Mouse (Mus musculus) forebrain, embryonic 14.5 days (tissue): ENCODE results near the gene Slamf1. TPM values are rescaled to one million over a fixed set of nuclear protein-coding genes. Genes with fewer than 3 reads are reported as not detected.
A peak's percentile ranks its signal among the peaks of the same experiment; 100 is the strongest.

Experiments
- ATAC-seq: fragments of 200-750 bp; cut with Nextera tagmentation; 2 replicates; pipeline ENCODE4 v1.8.0; 2017; ENCODE audit warnings: mild to moderate bottlenecking, moderate library complexity
- DNase-seq: peaks from one replicate; pipeline ENCODE4 v3.0.0-alpha.2; 2015; ENCODE audit warnings: low spot score
- H3K27ac ChIP-seq: fragments of 300-500 bp; sonication (generic); 2 replicates; pipeline ENCODE4 v1.5.1; 2014; ENCODE audit warnings: low read depth, mild to moderate bottlenecking, control low read depth, low read length, moderate library complexity
- H3K27me3 ChIP-seq: fragments of 300-500 bp; sonication (generic); replicated peaks from 2 replicates; pipeline ENCODE4 v1.6.1; 2014; ENCODE audit warnings: low read length, control low read depth, mixed read lengths; ENCODE audit not compliant: control insufficient read depth, insufficient read depth
- H3K36me3 ChIP-seq: fragments of 300-500 bp; sonication (generic); 2 replicates; pipeline ENCODE4 v1.6.1; 2014; ENCODE audit warnings: low read length, control low read depth; ENCODE audit not compliant: control insufficient read depth, insufficient read depth
- H3K4me1 ChIP-seq: fragments of 300-500 bp; sonication (generic); 2 replicates; pipeline ENCODE4 v1.6.1; 2014; ENCODE audit warnings: antibody characterized with exemption, low read length, control low read depth; ENCODE audit not compliant: control insufficient read depth, insufficient read depth
- H3K4me2 ChIP-seq: fragments of 300-500 bp; sonication (generic); 2 replicates; pipeline ENCODE4 v1.6.1; 2014; ENCODE audit warnings: mild to moderate bottlenecking, control low read depth, low read length
- H3K4me3 ChIP-seq: fragments of 300-500 bp; sonication (generic); 2 replicates; pipeline ENCODE4 v1.5.1; 2014; ENCODE audit warnings: low read depth, low read length, control low read depth
- H3K9ac ChIP-seq: fragments of 300-500 bp; sonication (generic); 2 replicates; pipeline ENCODE4 v1.6.1; 2014; ENCODE audit warnings: mild to moderate bottlenecking, low read length, control low read depth, moderate library complexity
- H3K9me3 ChIP-seq: fragments of 300-500 bp; sonication (generic); replicated peaks from 2 replicates; pipeline ENCODE4 v1.6.1; 2016; ENCODE audit warnings: low read length, control low read depth, mixed read lengths; ENCODE audit not compliant: control insufficient read depth
- WGBS: fragments of 180-500 bp; shearing (Covaris S2); extraction: QIAGEN DNeasy Blood & Tissue Kit; methylation state at CpG from one replicate; pipeline ENCODE4 v1.1.7; 2014; 5-methylcytosine and 5-hydroxymethylcytosine counted together
- polyA plus RNA-seq: library from polyadenylated mRNA; unstranded; fragments of >200 nt; fragmentation: Nextera tagmentation; extraction: Ambion mirVana; gene quantifications from 2 replicates; pipeline ENCODE4 v1.2.1, GENCODE M21; 2014

Gene Slamf1
- polyA plus RNA-seq, 1 experiment from 2014 or later: 0.22 TPM

- 85% methylated on average over 5 of the region's 5 CpGs for WGBS
- ATAC-seq: no peak
Measured at GRCm38 (mm10) chr1:171774266-171774665, 7.3 kb downstream of the Slamf1 start.

DNA sequence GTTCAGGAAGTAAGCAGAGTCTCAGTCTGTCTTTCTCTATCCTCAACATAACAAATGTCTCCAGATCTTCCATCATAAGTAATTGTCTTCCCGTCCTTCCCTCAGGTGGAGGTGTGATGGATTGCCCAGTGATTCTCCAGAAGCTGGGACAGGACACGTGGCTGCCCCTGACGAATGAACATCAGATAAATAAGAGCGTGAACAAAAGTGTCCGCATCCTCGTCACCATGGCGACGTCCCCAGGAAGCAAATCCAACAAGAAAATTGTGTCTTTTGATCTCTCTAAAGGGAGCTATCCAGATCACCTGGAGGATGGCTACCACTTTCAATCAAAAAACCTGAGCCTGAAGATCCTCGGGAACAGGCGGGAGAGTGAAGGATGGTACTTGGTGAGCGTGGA, 7.8 kb downstream of the Slamf1 start:
- no peak overlapping the region for H3K9ac ChIP-seq
- H3K4me1 ChIP-seq: no peaks in the 10 kb centered on the region
- H3K27me3 ChIP-seq: no peaks in the 10 kb centered on the region
- H3K27ac ChIP-seq: no peak overlapping the region
- H3K4me2 ChIP-seq: no peak overlapping the region
- ATAC-seq (0 out of 2 replicates have a peak, but pooled peaks have one; percentile 10), DNase-seq (peak; percentile 24)
- 59% methylated on average over 11 of the region's 11 CpGs for WGBS
- no peaks in the 10 kb centered on the region for H3K9me3 ChIP-seq
- H3K4me3 ChIP-seq: no peak overlapping the region
- no peaks in the 10 kb centered on the region for H3K36me3 ChIP-seq

More at GRCm38 (mm10) chr1:171774266-171774665, 7.3 kb downstream of the Slamf1 start:
- no peaks in the 10 kb centered on the region for H3K4me1 ChIP-seq
- H3K9ac ChIP-seq: no peak overlapping the region
- H3K4me2 ChIP-seq: no peak overlapping the region
- H3K9me3 ChIP-seq: no peaks in the 10 kb centered on the region
- DNase-seq: no peak
- H3K27me3 ChIP-seq: no peaks in the 10 kb centered on the region
- no peak overlapping the region for H3K27ac ChIP-seq
- no peaks in the 10 kb centered on the region for H3K36me3 ChIP-seq
- H3K4me3 ChIP-seq: no peak overlapping the region

GRCm38 (mm10) chr1:171775781-171776180, 8.9 kb downstream of the Slamf1 start:
- H3K4me1 ChIP-seq: no peaks in the 10 kb centered on the region

DNA sequence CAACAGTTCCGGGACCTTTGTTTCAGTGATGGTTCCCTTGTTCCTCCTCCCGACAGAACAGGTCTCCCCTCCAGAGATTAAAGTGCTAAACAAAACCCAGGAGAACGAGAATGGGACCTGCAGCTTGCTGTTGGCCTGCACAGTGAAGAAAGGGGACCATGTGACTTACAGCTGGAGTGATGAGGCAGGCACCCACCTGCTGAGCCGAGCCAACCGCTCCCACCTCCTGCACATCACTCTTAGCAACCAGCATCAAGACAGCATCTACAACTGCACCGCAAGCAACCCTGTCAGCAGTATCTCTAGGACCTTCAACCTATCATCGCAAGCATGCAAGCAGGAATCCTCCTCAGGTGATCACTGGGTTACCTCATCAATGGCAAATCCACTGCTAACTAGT, 10.1 kb downstream of the Slamf1 start:
- Histone ChIP-seq H3K27me3 (no peaks in the 10 kb centered on the region), H3K4me1 (no peaks in the 10 kb centered on the region), H3K9me3 (no peaks in the 10 kb centered on the region), H3K27ac (no peak overlapping the region), H3K4me2 (no peak overlapping the region), H3K36me3 (no peaks in the 10 kb centered on the region), H3K4me3 (no peak overlapping the region), H3K9ac (no peak overlapping the region)
- no peak for ATAC-seq
- no peak for DNase-seq
- 72% methylated on average over 7 of the region's 7 CpGs for WGBS

More at GRCm38 (mm10) chr1:171775781-171776180, 8.9 kb downstream of the Slamf1 start:
- no peak for DNase-seq
- Histone ChIP-seq H3K36me3 (no peaks in the 10 kb centered on the region), H3K9me3 (no peaks in the 10 kb centered on the region), H3K4me2 (no peak overlapping the region), H3K4me3 (no peak overlapping the region), H3K9ac (no peak overlapping the region), H3K27me3 (no peaks in the 10 kb centered on the region), H3K27ac (no peak overlapping the region)
- WGBS: 87% methylated on average over 4 of the region's 4 CpGs
- ATAC-seq: no peak

- no peaks in the 10 kb centered on the region for H3K9me3 ChIP-seq
- no peaks in the 10 kb centered on the region for H3K36me3 ChIP-seq
- H3K4me1 ChIP-seq: no peaks in the 10 kb centered on the region
- DNase-seq: no peak
- ATAC-seq: no peak
- H3K4me3 ChIP-seq: no peak overlapping the region
- no peak overlapping the region for H3K4me2 ChIP-seq
- no peak overlapping the region for H3K27ac ChIP-seq
- no peaks in the 10 kb centered on the region for H3K27me3 ChIP-seq
- WGBS: 85% methylated on average over 5 of the region's 5 CpGs
- no peak overlapping the region for H3K9ac ChIP-seq
Measured at GRCm38 (mm10) chr1:171782287-171782915, 15.5 kb downstream of the Slamf1 start.

- Histone ChIP-seq H3K4me2 (no peak overlapping the region), H3K27me3 (no peaks in the 10 kb centered on the region), H3K4me1 (no peaks in the 10 kb centered on the region), H3K36me3 (no peaks in the 10 kb centered on the region), H3K9me3 (no peaks in the 10 kb centered on the region), H3K4me3 (no peak overlapping the region), H3K27ac (no peak overlapping the region), H3K9ac (no peak overlapping the region)
- no peak for ATAC-seq
- DNase-seq: no peak
- 92% methylated on average over 1 of the region's 1 CpGs for WGBS
Measured at GRCm38 (mm10) chr1:171785871-171786270, 18.9 kb downstream of the Slamf1 start.

GRCm38 (mm10) chr1:171787281-171788015, 20.5 kb downstream of the Slamf1 start:
- no peaks in the 10 kb centered on the region for H3K27me3 ChIP-seq
- no peaks in the 10 kb centered on the region for H3K4me1 ChIP-seq
- H3K36me3 ChIP-seq: no peaks in the 10 kb centered on the region
- no peak for DNase-seq
- no peak overlapping the region for H3K4me2 ChIP-seq
- H3K9ac ChIP-seq: no peak overlapping the region
- H3K4me3 ChIP-seq: no peak overlapping the region
- no peaks in the 10 kb centered on the region for H3K9me3 ChIP-seq
- no peak overlapping the region for H3K27ac ChIP-seq
- WGBS: 71% methylated on average over 6 of the region's 6 CpGs
- ATAC-seq: no peak

- no peak overlapping the region for H3K4me2 ChIP-seq
- DNase-seq (no peak), ATAC-seq (no peak)
- 94% methylated on average over 12 of the region's 12 CpGs for WGBS
- no peaks in the 10 kb centered on the region for H3K36me3 ChIP-seq
- H3K27ac ChIP-seq: no peak overlapping the region
- H3K9ac ChIP-seq: no peak overlapping the region
- no peak overlapping the region for H3K4me3 ChIP-seq
- H3K9me3 ChIP-seq: no peaks in the 10 kb centered on the region
- no peaks in the 10 kb centered on the region for H3K27me3 ChIP-seq
- no peaks in the 10 kb centered on the region for H3K4me1 ChIP-seq
Measured at GRCm38 (mm10) chr1:171788461-171789283, 21.7 kb downstream of the Slamf1 start.
